Mouse (Mus musculus): ENCODE results near the gene Acad11.

GRCm38 (mm10) chr9:104161117-104161516 is 97.9 kb downstream of the Acad11 start:
- TF ChIP-seq POLR2A (IDR thresholded peaks at IDR 0.05; ENCODE audit: insufficient read depth, low read length): no peak
- TF ChIP-seq CTCF (IDR thresholded peaks at IDR 0.05; ENCODE audit: low read depth, low read length): no peak

Measured in ES-Bruce4 (cell line).